Mouse (Mus musculus): ENCODE measurements around the gene Gabpb2. TPM values are rescaled to one million over a fixed set of nuclear protein-coding genes. Genes with fewer than 3 reads are reported as not detected.

Gene Gabpb2
- polyA plus RNA-seq, 1 experiment: 3.3 TPM

DNA sequence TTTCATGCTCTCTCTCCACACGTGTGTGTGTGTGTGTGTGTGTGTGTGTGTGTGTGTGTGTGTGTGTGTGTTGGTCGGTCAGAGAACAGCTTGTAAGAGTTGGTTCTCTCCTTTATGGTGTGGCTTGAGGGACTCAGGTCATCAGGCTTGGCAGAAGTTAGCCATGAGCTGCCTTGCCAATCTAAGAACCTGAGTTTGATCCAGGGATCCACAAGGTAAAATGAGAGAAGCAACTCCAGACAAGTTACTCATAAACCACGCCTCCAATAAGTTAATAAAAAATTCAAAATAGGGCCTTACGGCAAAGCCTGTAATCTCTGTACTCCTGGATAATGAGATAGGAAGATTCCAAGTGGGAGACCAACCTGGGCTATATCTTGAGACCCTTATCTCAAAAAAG lies 9.4 kb downstream of the Gabpb2 start:
- peaks cover 14% of the 10 kb centered on the region for H3K36me3 ChIP-seq (ENCODE audit: control insufficient read depth, insufficient read depth)
- TF ChIP-seq E2F4 (IDR thresholded peaks at IDR 0.05; ENCODE audit: insufficient read depth) (no peak), MYOD1 (IDR thresholded peaks at IDR 0.05; ENCODE audit: control insufficient read depth in 1 of 3, insufficient read length in 2 of 3, low read depth in 2 of 3) (no peak), SRF (IDR thresholded peaks at IDR 0.05; ENCODE audit: control insufficient read depth, insufficient read length, low read depth) (no peak), TCF3 (IDR thresholded peaks at IDR 0.05; ENCODE audit: insufficient read length, low read depth) (no peak)
- H3K4me2 ChIP-seq (ENCODE audit: low read depth): no peak overlapping the region
- no peaks in the 10 kb centered on the region for H3K27me3 ChIP-seq (ENCODE audit: control insufficient read depth, insufficient read depth, insufficient read length)
- no peak overlapping the region for H3K4me3 ChIP-seq
- no peak overlapping the region for H3ac ChIP-seq (ENCODE audit: control insufficient read depth, insufficient read length)
- no peaks in the 10 kb centered on the region for H3K79me2 ChIP-seq (ENCODE audit: control insufficient read depth, insufficient read depth)

DNA sequence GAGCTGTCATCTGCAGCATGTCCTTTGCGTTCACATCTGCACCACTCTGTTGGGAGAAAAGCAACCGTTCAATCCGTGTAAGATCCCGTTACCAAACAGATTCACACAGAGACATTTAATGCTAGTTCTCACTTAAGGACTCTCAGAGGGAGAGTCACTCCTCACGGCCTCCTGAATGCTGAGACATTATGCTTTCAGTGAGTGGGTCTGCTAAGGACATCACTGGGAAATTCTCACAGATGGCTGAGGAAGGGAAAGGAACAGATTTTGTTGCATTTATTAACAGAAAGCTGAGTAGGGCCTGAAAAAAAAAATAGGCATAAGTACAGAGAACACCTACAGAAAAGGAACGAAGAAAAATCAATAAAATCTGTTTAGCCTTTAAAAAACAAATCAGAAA lies 13.8 kb downstream of the Gabpb2 start:
- H3K79me2 ChIP-seq (ENCODE audit: control insufficient read depth, insufficient read depth): no peaks in the 10 kb centered on the region
- no peak overlapping the region for H3ac ChIP-seq (ENCODE audit: control insufficient read depth, insufficient read length)
- peaks cover 44% of the 10 kb centered on the region for H3K36me3 ChIP-seq (ENCODE audit: control insufficient read depth, insufficient read depth)
- no peaks in the 10 kb centered on the region for H3K27me3 ChIP-seq (ENCODE audit: control insufficient read depth, insufficient read depth, insufficient read length)
- no peak overlapping the region for H3K4me3 ChIP-seq
- TF ChIP-seq SRF (IDR thresholded peaks at IDR 0.05; ENCODE audit: control insufficient read depth, insufficient read length, low read depth) (no peak), MYOD1 (IDR thresholded peaks at IDR 0.05; ENCODE audit: control insufficient read depth in 1 of 3, insufficient read length in 2 of 3, low read depth in 2 of 3) (no peak), POLR2A (IDR thresholded peaks at IDR 0.05; ENCODE audit: insufficient read length, low read depth) (no peak), POLR2AphosphoS2 (IDR thresholded peaks at IDR 0.05; ENCODE audit: insufficient read length, low read depth) (no peak), REST (IDR thresholded peaks at IDR 0.05; ENCODE audit: insufficient read depth, insufficient read length) (no peak), MAX (IDR thresholded peaks at IDR 0.05; ENCODE audit: low read depth) (no peak), TCF12 (IDR thresholded peaks at IDR 0.05; ENCODE audit: insufficient read depth, poor library complexity, severe bottlenecking) (no peak), MYOG (IDR thresholded peaks at IDR 0.05; ENCODE audit: control insufficient read depth in 1 of 3, insufficient read depth in 1 of 3, insufficient read length in 2 of 3, low read depth in 2 of 3) (no peak), USF1 (IDR thresholded peaks at IDR 0.05; ENCODE audit: low read depth) (no peak)
- no peak overlapping the region for H3K4me2 ChIP-seq (ENCODE audit: low read depth)

DNA sequence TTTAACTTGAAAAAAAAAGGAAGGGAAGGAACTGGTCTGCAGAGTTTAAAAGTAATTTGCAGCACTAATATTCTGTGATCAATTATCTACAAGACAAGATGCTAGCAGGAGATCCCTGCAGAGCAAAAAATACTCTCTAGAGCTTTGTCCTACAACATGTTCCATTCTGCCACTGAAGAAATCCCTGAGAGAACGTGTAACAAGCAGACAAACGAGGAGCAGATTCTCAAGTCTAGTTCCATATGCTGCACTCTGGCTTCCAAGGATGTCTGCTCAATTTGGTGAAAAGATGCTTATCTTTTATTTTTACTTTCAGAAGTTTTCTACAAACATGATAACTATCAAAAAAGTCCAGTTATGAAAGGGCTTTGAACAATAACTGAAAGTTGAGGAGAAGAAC lies 17.2 kb downstream of the Gabpb2 start:
- no peaks in the 10 kb centered on the region for H3K27me3 ChIP-seq (ENCODE audit: control insufficient read depth, insufficient read depth, insufficient read length)
- no peak overlapping the region for H3ac ChIP-seq (ENCODE audit: control insufficient read depth, insufficient read length)
- H3K36me3 ChIP-seq (ENCODE audit: control insufficient read depth, insufficient read depth): peaks cover 56% of the 10 kb centered on the region
- H3K4me2 ChIP-seq (ENCODE audit: low read depth): no peak overlapping the region
- no peaks in the 10 kb centered on the region for H3K79me2 ChIP-seq (ENCODE audit: control insufficient read depth, insufficient read depth)
- TF ChIP-seq MYOD1 (IDR thresholded peaks at IDR 0.05; ENCODE audit: control insufficient read depth in 1 of 3, insufficient read length in 2 of 3, low read depth in 2 of 3): no peak
- no peak overlapping the region for H3K4me3 ChIP-seq

DNA sequence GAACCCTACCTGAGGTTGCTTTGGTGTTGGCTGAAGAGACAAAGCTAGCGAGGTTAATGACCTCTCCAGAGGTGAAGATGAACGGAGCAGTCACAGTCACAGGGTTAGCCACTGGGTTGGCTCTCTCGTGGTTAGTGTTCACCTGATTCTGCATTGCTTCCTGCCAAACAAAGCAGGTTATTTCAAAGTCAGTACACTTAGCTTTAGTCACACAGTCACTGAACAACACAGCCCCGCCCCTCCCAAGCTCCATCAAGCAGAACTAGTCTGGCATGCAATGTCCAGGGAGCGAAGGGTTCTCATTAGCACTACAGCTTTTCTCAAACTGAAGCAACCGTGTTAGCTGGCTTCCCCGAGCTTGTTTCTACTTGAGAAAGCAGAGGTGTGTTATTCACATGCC lies 17.6 kb downstream of the Gabpb2 start:
- Histone ChIP-seq H3K36me3 (ENCODE audit: control insufficient read depth, insufficient read depth) (peaks cover 54% of the 10 kb centered on the region), H3K27me3 (ENCODE audit: control insufficient read depth, insufficient read depth, insufficient read length) (no peaks in the 10 kb centered on the region), H3ac (ENCODE audit: control insufficient read depth, insufficient read length) (no peak overlapping the region), H3K79me2 (ENCODE audit: control insufficient read depth, insufficient read depth) (no peaks in the 10 kb centered on the region), H3K4me3 (no peak overlapping the region), H3K4me2 (ENCODE audit: low read depth) (no peak overlapping the region)
- TF ChIP-seq MYOG (IDR thresholded peaks at IDR 0.05; ENCODE audit: control insufficient read depth in 1 of 3, insufficient read depth in 1 of 3, insufficient read length in 2 of 3, low read depth in 2 of 3) (no peak), REST (IDR thresholded peaks at IDR 0.05; ENCODE audit: insufficient read depth, insufficient read length) (no peak), MYOD1 (IDR thresholded peaks at IDR 0.05; ENCODE audit: control insufficient read depth in 1 of 3, insufficient read length in 2 of 3, low read depth in 2 of 3) (no peak), SRF (IDR thresholded peaks at IDR 0.05; ENCODE audit: control insufficient read depth, insufficient read length, low read depth) (no peak), MAX (IDR thresholded peaks at IDR 0.05; ENCODE audit: low read depth) (no peak), POLR2AphosphoS2 (IDR thresholded peaks at IDR 0.05; ENCODE audit: insufficient read length, low read depth) (no peak), TCF3 (IDR thresholded peaks at IDR 0.05; ENCODE audit: insufficient read length, low read depth) (no peak), POLR2A (IDR thresholded peaks at IDR 0.05; ENCODE audit: insufficient read length, low read depth) (no peak), E2F4 (IDR thresholded peaks at IDR 0.05; ENCODE audit: insufficient read depth) (no peak), TCF12 (IDR thresholded peaks at IDR 0.05; ENCODE audit: insufficient read depth, poor library complexity, severe bottlenecking) (no peak), CEBPB (IDR thresholded peaks at IDR 0.05; ENCODE audit: insufficient read depth, poor library complexity, severe bottlenecking) (no peak), USF1 (IDR thresholded peaks at IDR 0.05; ENCODE audit: low read depth) (no peak)

DNA sequence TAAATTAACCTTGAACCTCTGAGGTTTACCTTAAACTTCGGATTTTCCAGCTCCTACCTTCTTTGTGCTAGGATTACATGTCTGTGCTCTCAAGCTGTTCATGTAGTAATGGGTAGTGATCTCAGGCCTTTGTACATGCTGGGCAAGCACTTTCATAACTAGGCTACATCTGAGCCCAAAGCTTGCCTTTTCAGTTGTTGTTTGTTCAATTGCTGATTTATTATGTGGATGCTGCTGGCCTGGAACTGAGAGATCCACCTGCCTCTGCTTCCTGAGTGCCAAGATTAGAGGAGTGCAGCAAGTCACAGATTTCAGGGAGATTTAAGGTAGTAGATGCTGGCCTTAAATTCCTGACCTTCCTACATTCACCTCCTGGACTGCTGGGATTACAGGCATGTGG lies 18.6 kb downstream of the Gabpb2 start:
- TF ChIP-seq MYOG (IDR thresholded peaks at IDR 0.05; ENCODE audit: control insufficient read depth in 1 of 3, insufficient read depth in 1 of 3, insufficient read length in 2 of 3, low read depth in 2 of 3) (no peak), USF1 (IDR thresholded peaks at IDR 0.05; ENCODE audit: low read depth) (no peak), E2F4 (IDR thresholded peaks at IDR 0.05; ENCODE audit: insufficient read depth) (no peak)
- Histone ChIP-seq H3K4me2 (ENCODE audit: low read depth) (no peak overlapping the region), H3K79me2 (ENCODE audit: control insufficient read depth, insufficient read depth) (no peaks in the 10 kb centered on the region)

DNA sequence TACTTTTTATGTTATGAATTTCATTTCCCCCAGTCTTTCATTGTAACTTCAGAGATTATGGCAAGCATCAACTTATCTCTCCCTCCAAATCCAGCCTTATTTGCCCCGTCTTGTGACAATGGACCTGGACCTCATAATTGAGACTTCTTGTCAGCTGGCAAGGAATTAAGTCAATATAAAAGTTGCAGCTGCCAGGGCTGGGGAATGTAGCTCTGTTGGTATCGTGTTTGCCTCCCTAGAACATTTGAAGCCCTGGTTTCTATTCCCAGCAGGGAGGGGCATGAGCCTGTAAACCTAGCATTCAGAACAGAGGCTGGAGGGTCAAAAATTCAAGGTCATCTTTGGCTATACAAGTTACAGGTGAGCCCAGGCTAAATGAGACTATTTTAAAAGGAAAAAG lies 21.9 kb downstream of the Gabpb2 start:
- TF ChIP-seq POLR2A (IDR thresholded peaks at IDR 0.05; ENCODE audit: insufficient read length, low read depth) (no peak), TCF12 (IDR thresholded peaks at IDR 0.05; ENCODE audit: insufficient read depth, poor library complexity, severe bottlenecking) (peak; percentile 60), SRF (IDR thresholded peaks at IDR 0.05; ENCODE audit: control insufficient read depth, insufficient read length, low read depth) (no peak), MYOG (IDR thresholded peaks at IDR 0.05; ENCODE audit: control insufficient read depth in 1 of 3, insufficient read depth in 1 of 3, insufficient read length in 2 of 3, low read depth in 2 of 3) (peak in 1 of 3 experiments; percentile 72), E2F4 (IDR thresholded peaks at IDR 0.05; ENCODE audit: insufficient read depth) (no peak), REST (IDR thresholded peaks at IDR 0.05; ENCODE audit: insufficient read depth, insufficient read length) (no peak), MAX (IDR thresholded peaks at IDR 0.05; ENCODE audit: low read depth) (no peak), MYOD1 (IDR thresholded peaks at IDR 0.05; ENCODE audit: control insufficient read depth in 1 of 3, insufficient read length in 2 of 3, low read depth in 2 of 3) (peak; percentile 33 to 53 (median 47))
- Histone ChIP-seq H3K36me3 (ENCODE audit: control insufficient read depth, insufficient read depth) (peaks cover 30% of the 10 kb centered on the region), H3K4me2 (ENCODE audit: low read depth) (no peak overlapping the region), H3K79me2 (ENCODE audit: control insufficient read depth, insufficient read depth) (no peaks in the 10 kb centered on the region), H3K4me3 (no peak overlapping the region), H3ac (ENCODE audit: control insufficient read depth, insufficient read length) (no peak overlapping the region), H3K27me3 (ENCODE audit: control insufficient read depth, insufficient read depth, insufficient read length) (no peaks in the 10 kb centered on the region)

More for the DNA sequence above, 18.6 kb downstream of the Gabpb2 start:
- peaks cover 50% of the 10 kb centered on the region for H3K36me3 ChIP-seq (ENCODE audit: control insufficient read depth, insufficient read depth)
- no peak overlapping the region for H3K4me3 ChIP-seq
- H3ac ChIP-seq (ENCODE audit: control insufficient read depth, insufficient read length): no peak overlapping the region
- no peaks in the 10 kb centered on the region for H3K27me3 ChIP-seq (ENCODE audit: control insufficient read depth, insufficient read depth, insufficient read length)

All from myocyte (in vitro differentiated cells).